8 mouse cellular contexts compared by ENCODE assay signal in the genomic region with DNA sequence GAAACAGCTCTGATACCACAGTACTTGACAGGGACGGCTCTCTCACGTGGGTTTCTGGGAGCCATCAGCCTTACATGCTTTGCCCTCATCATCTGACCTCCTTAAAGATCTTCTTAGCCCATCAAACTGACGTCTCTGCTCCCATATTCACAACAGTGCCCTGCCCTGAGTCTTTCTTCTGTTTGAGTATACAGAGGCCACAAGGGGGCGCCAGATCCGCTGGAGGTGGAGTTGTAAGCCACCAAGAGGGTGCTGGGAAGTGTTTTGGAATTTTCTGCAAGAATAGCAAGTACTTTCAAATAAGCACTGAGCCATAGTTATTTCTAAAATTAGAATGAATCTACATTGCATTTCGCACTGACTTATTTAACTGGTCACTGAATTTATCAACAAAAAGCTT. TPM values are rescaled to one million over a fixed set of nuclear protein-coding genes. Genes with fewer than 3 reads are reported as not detected.
DNase-seq lines count a peak whose midpoint lies in the region; ATAC-seq and TF ChIP-seq lines count a peak whose summit lies in the region.

No protein-coding gene starts in this region.

- H3K9ac ChIP-seq in kidney, embryonic 15.5 days, result no peak overlapping the region
- no peak overlapping the region for H3K9ac ChIP-seq in ES-Bruce4 (ENCODE audit: low read depth, poor library complexity, severe bottlenecking)

- H3K4me2 ChIP-seq in kidney, embryonic 15.5 days, result no peak overlapping the region

- TF ChIP-seq POLR2A in kidney, adult 2 months (IDR thresholded peaks at IDR 0.05; ENCODE audit: low read depth, low read length), result no peak
- no peak for TF ChIP-seq POLR2A in ES-Bruce4 (IDR thresholded peaks at IDR 0.05; ENCODE audit: insufficient read depth, low read length)

- TF ChIP-seq EP300 in ES-Bruce4 (IDR thresholded peaks at IDR 0.05; ENCODE audit: insufficient read depth, low read depth, low read length), result no peak

- ATAC-seq in kidney, embryonic 15.5 days (replicated peaks; ENCODE audit: low FRiP score), result no peak

- H3K36me3 ChIP-seq in kidney, adult 2 months (ENCODE audit: control insufficient read depth, insufficient read depth, low read length), result no peaks in the 10 kb centered on the region
- no peaks in the 10 kb centered on the region for H3K36me3 ChIP-seq in kidney, embryonic 15.5 days
- H3K36me3 ChIP-seq in ES-Bruce4 (ENCODE audit: control insufficient read depth, insufficient read depth, low read length, poor library complexity, severe bottlenecking), result no peaks in the 10 kb centered on the region

- peak; percentile 48 for TF ChIP-seq CTCF in kidney, adult 2 months (conservative IDR thresholded peaks at IDR 0.05; ENCODE audit: insufficient read depth, insufficient read length, low read depth, low read length)
- TF ChIP-seq CTCF in ES-Bruce4 (IDR thresholded peaks at IDR 0.05; ENCODE audit: low read depth, low read length), result peak; percentile 81

- DNase-seq in kidney, adult 2 months, result peak; percentile 9
- DNase-seq in adrenal gland, postnatal 14 days, result peak; percentile 35
- peak; percentile 18 for DNase-seq in gastrocnemius, postnatal 14 days
- DNase-seq in natural killer cell, adult 2 months (ENCODE audit: low spot score in 2 of 2), result peak; percentile 18 to 58
- DNase-seq in MN1 (ENCODE audit: low spot score), result no peak
- DNase-seq in ovary, postnatal 10 days (ENCODE audit: low spot score), result no peak

- intact Hi-C loops in gastrocnemius, postnatal 14 days (cut with DNase I; ENCODE audit: low total_unique reads), result no loop called here

- H3K9me3 ChIP-seq in kidney, embryonic 15.5 days (replicated peaks), result no peaks in the 10 kb centered on the region
- no peaks in the 10 kb centered on the region for H3K9me3 ChIP-seq in ES-Bruce4 (replicated peaks; ENCODE audit: control insufficient read depth, insufficient read depth, low read length, poor library complexity, severe bottlenecking)

- no peaks in the 10 kb centered on the region; the same call in 1 of the 2 replicates for H3K4me1 ChIP-seq in kidney, adult 2 months (ENCODE audit: control insufficient read depth, insufficient read depth, low read length)
- H3K4me1 ChIP-seq in kidney, embryonic 15.5 days, result no peaks in the 10 kb centered on the region
- peaks cover 1% of the 10 kb centered on the region for H3K4me1 ChIP-seq in ES-Bruce4 (ENCODE audit: control insufficient read depth, insufficient read depth, low read length)

- WGBS in kidney, adult 2 months, result 54% methylated on average over 6 of the region's 6 CpGs
- WGBS in kidney, embryonic 15.5 days, result 52% methylated on average over 6 of the region's 6 CpGs

- no peaks in the 10 kb centered on the region for H3K27me3 ChIP-seq in kidney, adult 2 months (replicated peaks; ENCODE audit: control insufficient read depth, insufficient read depth, low read length)
- no peaks in the 10 kb centered on the region for H3K27me3 ChIP-seq in kidney, embryonic 15.5 days
- no peaks in the 10 kb centered on the region for H3K27me3 ChIP-seq in ES-Bruce4 (ENCODE audit: control insufficient read depth, insufficient read depth, low read length, poor library complexity, severe bottlenecking)

- no peak overlapping the region for H3K27ac ChIP-seq in kidney, adult 2 months (ENCODE audit: insufficient read depth, low read depth, low read length)
- no peak overlapping the region for H3K27ac ChIP-seq in kidney, embryonic 15.5 days
- no peak overlapping the region for H3K27ac ChIP-seq in ES-Bruce4 (ENCODE audit: insufficient read depth, low read length)

- H3K4me3 ChIP-seq in kidney, adult 2 months (ENCODE audit: insufficient read depth, low read depth, low read length), result no peak overlapping the region
- H3K4me3 ChIP-seq in kidney, embryonic 15.5 days (replicated peaks), result no peak overlapping the region
- no peak overlapping the region for H3K4me3 ChIP-seq in ES-Bruce4 (ENCODE audit: low read depth, low read length)

RNA-seq across cellular contexts. Expression of gene Pdss2, which starts 9.4 kb away (rescaled TPM):
- polyA plus RNA-seq in kidney, adult 2 months (2012; rRNA removed), result 16.8 and 18.1 TPM in 2 replicates
- 14.5 and 15.3 TPM in 2 replicates for polyA plus RNA-seq in kidney, embryonic 15.5 days (2015; fragmentation: Nextera tagmentation; extraction: Ambion mirVana)
- 12.6 and 13.1 TPM in 2 replicates for polyA plus RNA-seq in ES-Bruce4 (2011; ENCODE audit: insufficient read depth, insufficient read length, low read depth, missing spikeins)
- 16.6 and 17.2 TPM in 2 replicates for total RNA-seq in adrenal gland, postnatal 14 days (2021)
- total RNA-seq in gastrocnemius, postnatal 14 days (2021), result 10 to 100 TPM; 20.6 to 22.6 TPM

RNA-seq across cellular contexts. Expression of gene 9030612E09Rik, which starts 37.4 kb away (rescaled TPM):
- 0.12 and 0.14 TPM in 2 replicates for polyA plus RNA-seq in kidney, adult 2 months (2012; rRNA removed)
- polyA plus RNA-seq in kidney, embryonic 15.5 days (2015; fragmentation: Nextera tagmentation; extraction: Ambion mirVana), result 0.71 and 0.96 TPM in 2 replicates
- not detected in 2 replicates for polyA plus RNA-seq in ES-Bruce4 (2011; ENCODE audit: insufficient read depth, insufficient read length, low read depth, missing spikeins)
- 0.19 TPM in 1 of 2 replicates, not detected in the other for total RNA-seq in adrenal gland, postnatal 14 days (2021)
- total RNA-seq in gastrocnemius, postnatal 14 days (2021), result 1 to 10 TPM; 2.1 to 2.4 TPM

RNA-seq across cellular contexts. Expression of gene Sobp, which starts 37.5 kb away (rescaled TPM):
- 0.30 and 0.33 TPM in 2 replicates for polyA plus RNA-seq in kidney, adult 2 months (2012; rRNA removed)
- polyA plus RNA-seq in kidney, embryonic 15.5 days (2015; fragmentation: Nextera tagmentation; extraction: Ambion mirVana), result 2.1 TPM in 2 replicates
- 0.30 and 0.36 TPM in 2 replicates for polyA plus RNA-seq in ES-Bruce4 (2011; ENCODE audit: insufficient read depth, insufficient read length, low read depth, missing spikeins)
- total RNA-seq in adrenal gland, postnatal 14 days (2021), result 4.4 and 4.6 TPM in 2 replicates
- 10 to 100 TPM; 13.1 to 21.5 TPM for total RNA-seq in gastrocnemius, postnatal 14 days (2021)

Comparison
In these comparisons a context has a peak if more than half of its experiments do, and no peak if none do; other contexts are left out.
1. DNase-seq: peak in kidney, adult 2 months (single experiment), adrenal gland, postnatal 14 days (single experiment), gastrocnemius, postnatal 14 days (single experiment) and natural killer cell, adult 2 months (2 of 2); none in MN1 (single experiment) and ovary, postnatal 10 days (single experiment).